Comparison of ENCODE assay signal across 29 mouse cellular contexts in the genomic region with DNA sequence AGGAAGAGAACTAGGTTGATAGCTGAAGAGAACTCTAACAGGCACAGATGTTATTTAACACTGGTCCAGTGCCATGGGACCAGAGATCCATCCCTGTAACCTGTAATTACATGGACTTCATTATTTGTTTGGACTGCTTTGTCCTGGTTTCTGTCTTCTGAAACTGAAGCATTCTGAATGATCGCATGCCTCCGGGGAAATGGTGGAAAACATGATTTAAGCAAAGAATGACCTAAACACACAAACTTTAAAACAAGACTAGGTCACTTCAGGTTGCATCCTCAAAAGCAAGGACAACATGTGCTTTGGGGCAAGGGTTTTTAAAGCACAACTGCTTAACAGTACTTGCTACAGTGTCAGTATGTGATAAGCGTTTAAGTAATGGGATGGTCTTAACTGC. TPM values are rescaled to one million over a fixed set of nuclear protein-coding genes. Genes with fewer than 3 reads are reported as not detected.
DNase-seq lines count a peak whose midpoint lies in the region; ATAC-seq and TF ChIP-seq lines count a peak whose summit lies in the region.
"Had no signal": no experiment of that assay in that cellular context is flagged by ENCODE, and none has a peak within 500 bp of the region (broad histone marks: within the 10 kb centered on the region; RNA-seq: fewer than 3 reads in every experiment).

No protein-coding gene starts in this region.

- H3K36me3 ChIP-seq in heart, embryonic 11.5 days (ENCODE audit: control insufficient read depth, insufficient read depth, low read length) = no peaks in the 10 kb centered on the region
- H3K36me3 ChIP-seq in heart, embryonic 10.5 days = no peaks in the 10 kb centered on the region
- H3K36me3 ChIP-seq in heart, postnatal 0 days (replicated peaks; ENCODE audit: control insufficient read depth, insufficient read depth, low read length) = no peaks in the 10 kb centered on the region
- no peaks in the 10 kb centered on the region for H3K36me3 ChIP-seq in lung, embryonic 14.5 days (ENCODE audit: insufficient read depth)
- H3K36me3 ChIP-seq in lung, postnatal 0 days (ENCODE audit: insufficient read depth, low read length) = no peaks in the 10 kb centered on the region
- H3K36me3 ChIP-seq: embryonic facial prominence, embryonic 10.5 days; embryonic facial prominence, embryonic 15.5 days; kidney, embryonic 15.5 days; limb, embryonic 10.5 days; limb, embryonic 15.5 days; liver, embryonic 13.5 days; stomach, embryonic 15.5 days had no signal

- no peak for ATAC-seq in heart, embryonic 11.5 days (replicated peaks; ENCODE audit: insufficient number of reproducible peaks, low FRiP score, low TSS enrichment)
- ATAC-seq in heart, postnatal 0 days (ENCODE audit: insufficient read depth, low read depth) = no peak
- no peak for ATAC-seq in lung, embryonic 14.5 days (ENCODE audit: insufficient read depth)
- ATAC-seq in lung, postnatal 0 days = no peak
- ATAC-seq: activated CD4-positive, CD25-positive, alpha-beta regulatory T cell, adult 4 months; forebrain, embryonic 14.5 days; intestine, postnatal 0 days had no signal

- no peak for TF ChIP-seq EP300 in heart, postnatal 0 days (IDR thresholded peaks at IDR 0.05; ENCODE audit: low read depth)
- no peak for TF ChIP-seq EP300 in lung, postnatal 0 days (IDR thresholded peaks at IDR 0.05)

- H3K27ac ChIP-seq in heart, embryonic 11.5 days (ENCODE audit: low read depth, low read length) = no peak overlapping the region
- no peak overlapping the region for H3K27ac ChIP-seq in heart, embryonic 10.5 days
- peak overlapping the region; percentile 53 for H3K27ac ChIP-seq in heart, postnatal 0 days (ENCODE audit: low read depth)
- H3K27ac ChIP-seq in lung, embryonic 14.5 days (ENCODE audit: low read depth) = 0 out of 2 replicates have a peak overlapping the region, but pooled peaks have one; percentile 9
- H3K27ac ChIP-seq in lung, postnatal 0 days (ENCODE audit: low read length) = no peak overlapping the region
- H3K27ac ChIP-seq: embryonic facial prominence, embryonic 10.5 days; embryonic facial prominence, embryonic 15.5 days; hindbrain, embryonic 14.5 days; kidney, embryonic 15.5 days; limb, embryonic 15.5 days; liver, embryonic 13.5 days; stomach, embryonic 15.5 days had no signal

- DNase-seq in gastrocnemius, adult 18-20 months (ENCODE audit: low spot score) = peak; percentile 52
- DNase-seq in gastrocnemius, adult 8-10 months (ENCODE audit: low spot score in 2 of 2) = no peak
- DNase-seq in heart, embryonic 10.5 days (ENCODE audit: low spot score) = no peak
- DNase-seq in heart, postnatal 0 days (ENCODE audit: low spot score) = no peak
- DNase-seq in heart, adult 8-10 months (ENCODE audit: low spot score) = no peak
- no peak for DNase-seq in lung, embryonic 14.5 days
- no peak for DNase-seq in lung, postnatal 0 days (ENCODE audit: low spot score)
- DNase-seq: adrenal gland, postnatal 36 days; cerebellum, adult 2 months; cerebellum, postnatal 14 days; kidney, postnatal 25 days; liver, embryonic 13.5 days; lung, adult 18-20 months; midbrain, embryonic 14.5 days; retina, postnatal 1 day; right cerebral cortex, postnatal 14 days had no signal

- H3K4me1 ChIP-seq in heart, embryonic 11.5 days (ENCODE audit: control insufficient read depth, insufficient read depth, low read length) = peaks cover 21% of the 10 kb centered on the region
- H3K4me1 ChIP-seq in heart, embryonic 10.5 days = peaks cover 29% of the 10 kb centered on the region
- H3K4me1 ChIP-seq in heart, postnatal 0 days (ENCODE audit: control insufficient read depth, insufficient read depth) = peaks cover 42% of the 10 kb centered on the region
- H3K4me1 ChIP-seq in lung, embryonic 14.5 days (ENCODE audit: insufficient read depth) = peaks cover 17% of the 10 kb centered on the region
- H3K4me1 ChIP-seq in lung, postnatal 0 days (ENCODE audit: insufficient read depth, low read depth, low read length) = no peaks in the 10 kb centered on the region
- H3K4me1 ChIP-seq: embryonic facial prominence, embryonic 15.5 days had no signal

- H3K4me3 ChIP-seq in heart, embryonic 11.5 days (ENCODE audit: low read depth, low read length) = no peak overlapping the region
- H3K4me3 ChIP-seq in heart, embryonic 10.5 days = no peak overlapping the region
- H3K4me3 ChIP-seq in heart, postnatal 0 days (ENCODE audit: low read depth, low read length) = no peak overlapping the region
- H3K4me3 ChIP-seq in lung, embryonic 14.5 days (ENCODE audit: low read depth, low read length) = no peak overlapping the region
- H3K4me3 ChIP-seq in lung, postnatal 0 days (ENCODE audit: low read depth, low read length) = no peak overlapping the region
- H3K4me3 ChIP-seq: embryonic facial prominence, embryonic 10.5 days; embryonic facial prominence, embryonic 15.5 days; kidney, embryonic 15.5 days; limb, embryonic 10.5 days; limb, embryonic 15.5 days; liver, embryonic 13.5 days; stomach, embryonic 15.5 days had no signal

- H3K4me2 ChIP-seq in heart, embryonic 11.5 days = peak overlapping the region; percentile 11; the same call in 1 of the 2 replicates
- H3K4me2 ChIP-seq in heart, postnatal 0 days (ENCODE audit: low read depth, low read length) = no peak overlapping the region
- no peak overlapping the region for H3K4me2 ChIP-seq in lung, embryonic 14.5 days
- H3K4me2 ChIP-seq in lung, postnatal 0 days (replicated peaks; ENCODE audit: low read depth, low read length) = no peak overlapping the region
- H3K4me2 ChIP-seq: embryonic facial prominence, embryonic 15.5 days; hindbrain, embryonic 14.5 days; kidney, embryonic 15.5 days; limb, embryonic 15.5 days; liver, embryonic 13.5 days; stomach, embryonic 15.5 days had no signal

- no peak overlapping the region for H3K9ac ChIP-seq in heart, embryonic 11.5 days (ENCODE audit: low read depth, low read length)
- no peak overlapping the region for H3K9ac ChIP-seq in heart, postnatal 0 days (replicated peaks; ENCODE audit: low read depth, low read length)
- no peak overlapping the region for H3K9ac ChIP-seq in lung, embryonic 14.5 days
- no peak overlapping the region for H3K9ac ChIP-seq in lung, postnatal 0 days (replicated peaks; ENCODE audit: low read depth)
- H3K9ac ChIP-seq: embryonic facial prominence, embryonic 15.5 days; hindbrain, embryonic 14.5 days; kidney, embryonic 15.5 days; limb, embryonic 15.5 days; liver, embryonic 13.5 days; stomach, embryonic 15.5 days had no signal

- H3K9me3 ChIP-seq in heart, embryonic 11.5 days (replicated peaks; ENCODE audit: control insufficient read depth, low read length) = no peaks in the 10 kb centered on the region
- no peaks in the 10 kb centered on the region for H3K9me3 ChIP-seq in heart, embryonic 10.5 days
- H3K9me3 ChIP-seq in heart, postnatal 0 days (replicated peaks; ENCODE audit: control insufficient read depth, low read length) = no peaks in the 10 kb centered on the region
- no peaks in the 10 kb centered on the region for H3K9me3 ChIP-seq in lung, embryonic 14.5 days (ENCODE audit: low read depth, low read length)
- H3K9me3 ChIP-seq in lung, postnatal 0 days (ENCODE audit: low read length) = no peaks in the 10 kb centered on the region
- H3K9me3 ChIP-seq: embryonic facial prominence, embryonic 10.5 days; embryonic facial prominence, embryonic 15.5 days; kidney, embryonic 15.5 days; limb, embryonic 10.5 days; limb, embryonic 15.5 days; liver, embryonic 13.5 days; stomach, embryonic 15.5 days had no signal

- 76% methylated on average over 3 of the region's 3 CpGs for WGBS in heart, embryonic 11.5 days (ENCODE audit: insufficient replicate concordance)
- WGBS in heart, embryonic 10.5 days = 84% methylated on average over 3 of the region's 3 CpGs
- 70% methylated on average over 3 of the region's 3 CpGs for WGBS in heart, postnatal 0 days
- WGBS in lung, embryonic 14.5 days = 76% methylated on average over 3 of the region's 3 CpGs
- WGBS in lung, postnatal 0 days = 88% methylated on average over 3 of the region's 3 CpGs

- no peaks in the 10 kb centered on the region for H3K27me3 ChIP-seq in heart, embryonic 11.5 days (ENCODE audit: control insufficient read depth, insufficient read depth, low read length)
- H3K27me3 ChIP-seq in heart, embryonic 10.5 days (ENCODE audit: insufficient read depth, poor library complexity, severe bottlenecking) = no peaks in the 10 kb centered on the region
- H3K27me3 ChIP-seq in heart, postnatal 0 days (ENCODE audit: control insufficient read depth, insufficient read depth, low read length) = no peaks in the 10 kb centered on the region
- H3K27me3 ChIP-seq in lung, embryonic 14.5 days (ENCODE audit: insufficient read depth, low read length) = no peaks in the 10 kb centered on the region
- no peaks in the 10 kb centered on the region for H3K27me3 ChIP-seq in lung, postnatal 0 days (replicated peaks; ENCODE audit: insufficient read depth, low read length)
- H3K27me3 ChIP-seq: CH12.LX; embryonic facial prominence, embryonic 15.5 days; kidney, embryonic 15.5 days; limb, embryonic 15.5 days; liver, embryonic 13.5 days; stomach, embryonic 15.5 days had no signal

- TF ChIP-seq CTCF in heart, postnatal 0 days (IDR thresholded peaks at IDR 0.05; ENCODE audit: low read depth) = no peak
- no peak for TF ChIP-seq CTCF in lung, embryonic 14.5 days (IDR thresholded peaks at IDR 0.05; ENCODE audit: low read depth)
- no peak for TF ChIP-seq CTCF in lung, postnatal 0 days (IDR thresholded peaks at IDR 0.05)

RNA-seq across cellular contexts. Expression of a gene that starts 8.2 kb away (rescaled TPM):
- 10 to 100 TPM in 1 of 2 experiments, 1 to 10 TPM in 1; 8.8 to 12.2 TPM for total RNA-seq in gastrocnemius, adult 18-20 months (2021)
- 10 to 100 TPM in 2 of 4 experiments, 1 to 10 TPM in 2; 7.4 to 10.6 (median 9.3) TPM for total RNA-seq in gastrocnemius, adult 8-10 months (2022)
- 56.1 and 70.5 TPM in 2 replicates for polyA plus RNA-seq in heart, embryonic 11.5 days (2014; fragmentation: Nextera tagmentation; extraction: Ambion mirVana)
- 41.4 and 63.6 TPM in 2 replicates for polyA plus RNA-seq in heart, embryonic 10.5 days (2016; fragmentation: Nextera tagmentation; extraction: Ambion mirVana)
- 36.4 and 40.0 TPM in 2 replicates for total RNA-seq in heart, postnatal 0 days (2014; rRNA removed; ENCODE audit: low replicate concordance)
- polyA plus RNA-seq in heart, postnatal 0 days (2015; fragmentation: Nextera tagmentation; extraction: Ambion mirVana) = 27.1 and 27.7 TPM in 2 replicates
- total RNA-seq in heart, adult 8-10 months (2022) = 10 to 100 TPM; 33.1 to 36.1 (median 33.6) TPM
- polyA plus RNA-seq in lung, embryonic 14.5 days (2014; fragmentation: Nextera tagmentation; extraction: Ambion mirVana) = 40.5 and 42.4 TPM in 2 replicates
- 71.8 and 75.8 TPM in 2 replicates for polyA plus RNA-seq in lung, postnatal 0 days (2015; fragmentation: Nextera tagmentation; extraction: Ambion mirVana)
- total RNA-seq: monocyte, adult 5-6 weeks had no signal
- polyA plus RNA-seq: activated CD4-positive, CD25-positive, alpha-beta regulatory T cell, adult 4 months had no signal

Comparison
In these comparisons a context has a peak if more than half of its experiments do, and no peak if none do; other contexts are left out.
1. H3K27ac ChIP-seq: peak in heart, postnatal 0 days (single experiment) and lung, embryonic 14.5 days (single experiment); none in heart, embryonic 11.5 days (single experiment), heart, embryonic 10.5 days (single experiment) and lung, postnatal 0 days (single experiment).